Mouse (Mus musculus) G1E (cell line): ENCODE results near the gene Ddrgk1. TPM values are rescaled to one million over a fixed set of nuclear protein-coding genes. Genes with fewer than 3 reads are reported as not detected.

Experiments
- ATAC-seq: 2 replicates; pipeline ENCODE4 v1.8.0; 2016; ENCODE audit warnings: mild to moderate bottlenecking; ENCODE audit not compliant: insufficient number of reproducible peaks, poor library complexity, low FRiP score, severe bottlenecking; ENCODE audit errors: extremely low read depth
- DNase-seq: peaks from one replicate; pipeline ENCODE4 v3.0.0; 2012; ENCODE audit warnings: low spot score
- H3K27me3 ChIP-seq: 2 replicates; pipeline ENCODE4 v1.6.1; 2012; ENCODE audit warnings: mild to moderate bottlenecking, low read length, inconsistent platforms; ENCODE audit not compliant: insufficient read depth
- H3K36me3 ChIP-seq: replicated peaks from 2 replicates; pipeline ENCODE3; 2012; ENCODE audit warnings: mild to moderate bottlenecking, inconsistent platforms
- H3K4me1 ChIP-seq: 2 replicates; pipeline ENCODE4 v1.6.1; 2012; ENCODE audit warnings: low read depth, low read length, inconsistent platforms, mixed read lengths; ENCODE audit not compliant: insufficient read depth
- H3K4me3 ChIP-seq: 2 replicates; pipeline ENCODE4 v1.5.1; 2012; ENCODE audit warnings: low read depth, mild to moderate bottlenecking, inconsistent platforms, low read length, moderate library complexity, mixed read lengths
- H3K9me3 ChIP-seq: replicated peaks from 2 replicates; pipeline ENCODE4 v1.6.1; 2012; ENCODE audit warnings: inconsistent platforms
- CTCF ChIP-seq: IDR thresholded peaks from 2 replicates; pipeline ENCODE4 v1.5.1; 2012; ENCODE audit warnings: low read depth, low read length, inconsistent platforms, mixed read lengths
- GATA1 ChIP-seq: IDR thresholded peaks from 2 replicates; pipeline ENCODE4 v1.6.1; 2012; ENCODE audit warnings: borderline replicate concordance, low read length, inconsistent platforms, mixed read lengths
- GATA2 ChIP-seq: IDR thresholded peaks from 2 replicates; pipeline ENCODE4 v1.6.1; 2012; ENCODE audit warnings: low read depth, low read length, inconsistent platforms, borderline replicate concordance
- POLR2AphosphoS5 ChIP-seq: IDR thresholded peaks from 2 replicates; pipeline ENCODE4 v1.6.1; 2012; ENCODE audit warnings: low read depth, low read length, inconsistent platforms; ENCODE audit not compliant: insufficient replicate concordance
- TAL1 ChIP-seq: conservative IDR thresholded peaks from 2 replicates; pipeline ENCODE4 v1.6.1; 2012; ENCODE audit warnings: low read depth, low read length, inconsistent platforms, mixed read lengths
- polyA plus RNA-seq: library from polyadenylated mRNA; stranded (reverse); fragments of >175 nt; gene quantifications from 2 replicates; pipeline ENCODE4 v1.2.3, GENCODE M21; 2012
- total RNA-seq, 2 experiments: library from RNA; stranded (forward) in 1 of 2; stranded (reverse) in 1 of 2; fragments of 200-1000 nt in 1 of 2; fragments of >200 nt in 1 of 2; fragmentation: Nextera tagmentation in 1 of 2; gene quantifications; 2 replicates each; pipeline ENCODE4 v1.2.3; 2014 to 2017

The Ddrgk1 gene
- 18.0 and 29.9 TPM in 2 replicates for total RNA-seq (2014; fragmentation: Nextera tagmentation)
- total RNA-seq (2017), result 39.3 and 47.4 TPM in 2 replicates
- 66.8 and 67.4 TPM in 2 replicates for polyA plus RNA-seq

- ATAC-seq, result peak; percentile 77
- H3K9me3 ChIP-seq, result no peaks in the 10 kb centered on the region
- DNase-seq, result peak; percentile 89
- peaks cover 50% of the 10 kb centered on the region for H3K4me1 ChIP-seq
- peaks cover 45% of the 10 kb centered on the region for H3K36me3 ChIP-seq
- no peak for TF ChIP-seq GATA2
- no peak for TF ChIP-seq CTCF
- no peak for TF ChIP-seq GATA1
- no peak for TF ChIP-seq POLR2AphosphoS5
- no peak for TF ChIP-seq TAL1
- H3K4me3 ChIP-seq, result peak within 1 kb of the TSS; percentile 78
- no peaks in the 10 kb centered on the region for H3K27me3 ChIP-seq
Observed at GRCm38 (mm10) chr2:130664102-130664701, at the start of gene Ddrgk1. Gene Ddrgk1 (minus strand): TSS chr2:130664659.

- Histone ChIP-seq H3K4me3 (no peak overlapping the region), H3K27me3 (peaks cover 11% of the 10 kb centered on the region), H3K9me3 (no peaks in the 10 kb centered on the region), H3K36me3 (no peaks in the 10 kb centered on the region), H3K4me1 (peaks cover 4% of the 10 kb centered on the region; the same call in 1 of the 2 replicates)
- TF ChIP-seq POLR2AphosphoS5 (no peak), TAL1 (no peak), GATA1 (no peak), CTCF (no peak), GATA2 (no peak)
- no peak for DNase-seq
- no peak for ATAC-seq
Observed at GRCm38 (mm10) chr2:130707057-130707456, 42.6 kb upstream of the Ddrgk1 start.

- no peak for DNase-seq
- no peak overlapping the region for H3K4me3 ChIP-seq
- ATAC-seq, result no peak
- no peak for TF ChIP-seq GATA2
- TF ChIP-seq GATA1, result no peak
- no peak for TF ChIP-seq TAL1
- TF ChIP-seq CTCF, result no peak
- TF ChIP-seq POLR2AphosphoS5, result no peak
- H3K36me3 ChIP-seq, result no peaks in the 10 kb centered on the region
- peaks cover 4% of the 10 kb centered on the region; the same call in 1 of the 2 replicates for H3K4me1 ChIP-seq
- H3K9me3 ChIP-seq, result no peaks in the 10 kb centered on the region
- H3K27me3 ChIP-seq, result peaks cover 11% of the 10 kb centered on the region
Observed at GRCm38 (mm10) chr2:130706602-130707001, 42.1 kb upstream of the Ddrgk1 start.

GRCm38 (mm10) chr2:130705178-130705577 lies 40.7 kb upstream of the Ddrgk1 start:
- no peak overlapping the region for H3K4me3 ChIP-seq
- peaks cover 15% of the 10 kb centered on the region for H3K27me3 ChIP-seq
- TF ChIP-seq GATA2 (no peak), POLR2AphosphoS5 (no peak), TAL1 (no peak), GATA1 (no peak), CTCF (no peak)
- no peaks in the 10 kb centered on the region for H3K9me3 ChIP-seq
- H3K4me1 ChIP-seq, result peaks cover 4% of the 10 kb centered on the region; the same call in 1 of the 2 replicates
- ATAC-seq (no peak), DNase-seq (no peak)
- H3K36me3 ChIP-seq, result no peaks in the 10 kb centered on the region

- Histone ChIP-seq H3K4me1 (peaks cover 4% of the 10 kb centered on the region; the same call in 1 of the 2 replicates), H3K4me3 (no peak overlapping the region), H3K9me3 (no peaks in the 10 kb centered on the region), H3K27me3 (peaks cover 21% of the 10 kb centered on the region), H3K36me3 (no peaks in the 10 kb centered on the region)
- ATAC-seq (no peak), DNase-seq (no peak)
- TF ChIP-seq GATA1 (no peak), TAL1 (no peak), CTCF (no peak), POLR2AphosphoS5 (no peak)
Observed at GRCm38 (mm10) chr2:130704040-130705001, 39.9 kb upstream of the Ddrgk1 start.

GRCm38 (mm10) chr2:130697821-130698266 lies 33.4 kb upstream of the Ddrgk1 start:
- TF ChIP-seq POLR2AphosphoS5 (no peak), CTCF (no peak), TAL1 (no peak), GATA1 (no peak), GATA2 (no peak)
- Histone ChIP-seq H3K4me3 (peak overlapping the region; percentile 71; the same call in 1 of the 2 replicates), H3K4me1 (peaks cover 18% of the 10 kb centered on the region), H3K36me3 (no peaks in the 10 kb centered on the region), H3K27me3 (peaks cover 59% of the 10 kb centered on the region), H3K9me3 (no peaks in the 10 kb centered on the region)
- DNase-seq, result no peak
- no peak for ATAC-seq
